In genomic region chr4:46905152-46905551, GRCm38 (mm10) we compare ENCODE assay signal across 19 mouse cellular contexts.
DNase-seq lines count a peak whose midpoint lies in the region; ATAC-seq and TF ChIP-seq lines count a peak whose summit lies in the region.
"Had no signal": no experiment of that assay in that cellular context is flagged by ENCODE, and none has a peak within 500 bp of the region (broad histone marks: within the 10 kb centered on the region; RNA-seq: fewer than 3 reads in every experiment).

No protein-coding gene starts in this region.

- no peak overlapping the region for H3K9ac ChIP-seq in intestine, embryonic 15.5 days
- H3K9ac ChIP-seq in intestine, postnatal 0 days (ENCODE audit: low read depth, low read length): no peak overlapping the region
- H3K9ac ChIP-seq in neural tube, embryonic 13.5 days: no peak overlapping the region
- no peak overlapping the region for H3K9ac ChIP-seq in neural tube, embryonic 15.5 days (replicated peaks)
- H3K9ac ChIP-seq: hindbrain, embryonic 13.5 days; limb, embryonic 15.5 days; lung, embryonic 15.5 days; midbrain, embryonic 13.5 days had no signal

- H3K4me1 ChIP-seq in intestine, embryonic 15.5 days (replicated peaks): no peaks in the 10 kb centered on the region; the same call in 1 of the 2 replicates
- no peaks in the 10 kb centered on the region for H3K4me1 ChIP-seq in intestine, postnatal 0 days (replicated peaks; ENCODE audit: control insufficient read depth, insufficient read depth, low read length)
- peaks cover 23% of the 10 kb centered on the region for H3K4me1 ChIP-seq in neural tube, embryonic 13.5 days (replicated peaks)
- peaks cover 30% of the 10 kb centered on the region for H3K4me1 ChIP-seq in neural tube, embryonic 15.5 days
- H3K4me1 ChIP-seq: lung, embryonic 15.5 days had no signal

- no peak overlapping the region for H3K4me3 ChIP-seq in intestine, embryonic 15.5 days (replicated peaks)
- no peak overlapping the region for H3K4me3 ChIP-seq in intestine, postnatal 0 days (ENCODE audit: low read depth, low read length)
- H3K4me3 ChIP-seq in neural tube, embryonic 13.5 days: no peak overlapping the region
- H3K4me3 ChIP-seq in layer of hippocampus, adult 2 months: no peak overlapping the region
- no peak overlapping the region for H3K4me3 ChIP-seq in neural tube, embryonic 15.5 days (replicated peaks)
- H3K4me3 ChIP-seq: hindbrain, embryonic 13.5 days; limb, embryonic 15.5 days; lung, embryonic 15.5 days; midbrain, embryonic 13.5 days had no signal

- 57% methylated on average over 3 of the region's 3 CpGs for WGBS in intestine, embryonic 15.5 days
- WGBS in intestine, postnatal 0 days: 45% methylated on average over 3 of the region's 3 CpGs
- WGBS in neural tube, embryonic 13.5 days: 69% methylated on average over 3 of the region's 3 CpGs
- WGBS in neural tube, embryonic 15.5 days: 62% methylated on average over 3 of the region's 3 CpGs

- H3K9me3 ChIP-seq in intestine, embryonic 15.5 days: no peaks in the 10 kb centered on the region
- no peaks in the 10 kb centered on the region for H3K9me3 ChIP-seq in intestine, postnatal 0 days (ENCODE audit: control insufficient read depth)
- peaks cover 10% of the 10 kb centered on the region; the same call in 1 of the 2 replicates for H3K9me3 ChIP-seq in neural tube, embryonic 13.5 days
- H3K9me3 ChIP-seq in neural tube, embryonic 15.5 days (replicated peaks): 0 out of 2 replicates have a peak, but pooled peaks cover 2% of the 10 kb centered on the region
- H3K9me3 ChIP-seq: limb, embryonic 15.5 days; lung, embryonic 15.5 days had no signal

- no peak overlapping the region for H3K27ac ChIP-seq in intestine, embryonic 15.5 days
- no peak overlapping the region for H3K27ac ChIP-seq in intestine, postnatal 0 days (ENCODE audit: low read depth, low read length)
- no peak overlapping the region for H3K27ac ChIP-seq in neural tube, embryonic 13.5 days (replicated peaks)
- H3K27ac ChIP-seq in layer of hippocampus, adult 2 months: peak overlapping the region; percentile 82
- H3K27ac ChIP-seq in neural tube, embryonic 15.5 days (replicated peaks): peak overlapping the region; percentile 54
- H3K27ac ChIP-seq: hindbrain, embryonic 13.5 days; kidney, postnatal 0 days; limb, embryonic 15.5 days; lung, embryonic 15.5 days; midbrain, embryonic 13.5 days; stomach, postnatal 0 days had no signal

- H3K27me3 ChIP-seq in intestine, embryonic 15.5 days (replicated peaks): no peaks in the 10 kb centered on the region
- H3K27me3 ChIP-seq in intestine, postnatal 0 days (replicated peaks; ENCODE audit: control insufficient read depth, insufficient read depth, low read length): no peaks in the 10 kb centered on the region
- H3K27me3 ChIP-seq in neural tube, embryonic 13.5 days: no peaks in the 10 kb centered on the region
- no peaks in the 10 kb centered on the region for H3K27me3 ChIP-seq in neural tube, embryonic 15.5 days (replicated peaks)
- H3K27me3 ChIP-seq: hindbrain, embryonic 13.5 days; limb, embryonic 15.5 days; lung, embryonic 15.5 days; midbrain, embryonic 13.5 days had no signal

- no peak for DNase-seq in neural tube, embryonic 10.5 days (ENCODE audit: extremely low spot score, low spot score)
- DNase-seq in layer of hippocampus, adult 2 months (ENCODE audit: low spot score in 2 of 2): peak; percentile 79 to 86
- DNase-seq in spleen, postnatal 36 days (ENCODE audit: low spot score in 2 of 2): no peak
- DNase-seq: adrenal gland, postnatal 36 days; cerebellum, adult 9-10 months; gastrocnemius, postnatal 10 days; kidney, adult 11 months; right cerebral cortex, postnatal 25 days had no signal

- H3K36me3 ChIP-seq in intestine, embryonic 15.5 days: no peaks in the 10 kb centered on the region
- H3K36me3 ChIP-seq in intestine, postnatal 0 days (ENCODE audit: control insufficient read depth, insufficient read depth): no peaks in the 10 kb centered on the region
- no peaks in the 10 kb centered on the region for H3K36me3 ChIP-seq in neural tube, embryonic 13.5 days
- no peaks in the 10 kb centered on the region for H3K36me3 ChIP-seq in neural tube, embryonic 15.5 days
- H3K36me3 ChIP-seq: hindbrain, embryonic 13.5 days; limb, embryonic 15.5 days; lung, embryonic 15.5 days; midbrain, embryonic 13.5 days had no signal

- no peak for TF ChIP-seq CTCF in intestine, postnatal 0 days (IDR thresholded peaks at IDR 0.05; ENCODE audit: low read depth)
- TF ChIP-seq CTCF in layer of hippocampus, adult 2 months (conservative IDR thresholded peaks at IDR 0.05): peak; percentile 51

- no peak overlapping the region for H3K4me2 ChIP-seq in intestine, embryonic 15.5 days (replicated peaks)
- no peak overlapping the region for H3K4me2 ChIP-seq in intestine, postnatal 0 days (replicated peaks; ENCODE audit: low read depth)
- no peak overlapping the region for H3K4me2 ChIP-seq in neural tube, embryonic 13.5 days
- H3K4me2 ChIP-seq in neural tube, embryonic 15.5 days: no peak overlapping the region
- H3K4me2 ChIP-seq: hindbrain, embryonic 13.5 days; limb, embryonic 15.5 days; lung, embryonic 15.5 days; midbrain, embryonic 13.5 days had no signal

- ATAC-seq in intestine, embryonic 15.5 days: peak; percentile 40; the same call in 1 of the 2 replicates
- no peak for ATAC-seq in intestine, postnatal 0 days
- ATAC-seq in neural tube, embryonic 13.5 days (ENCODE audit: low read depth): peak; percentile 8; the same call in 1 of the 2 replicates
- no peak for ATAC-seq in neural tube, embryonic 15.5 days (ENCODE audit: low FRiP score)
- no peak for ATAC-seq in activated CD4-positive, CD25-positive, alpha-beta regulatory T cell, adult 4 months
- ATAC-seq: midbrain, embryonic 13.5 days had no signal

Comparison
In these comparisons a context has a peak if more than half of its experiments do, and no peak if none do; other contexts are left out.
1. ATAC-seq: peak in intestine, embryonic 15.5 days (single experiment) and neural tube, embryonic 13.5 days (single experiment); none in intestine, postnatal 0 days (single experiment), neural tube, embryonic 15.5 days (single experiment) and activated CD4-positive, CD25-positive, alpha-beta regulatory T cell, adult 4 months (single experiment).
2. H3K27ac ChIP-seq: peak in layer of hippocampus, adult 2 months (single experiment) and neural tube, embryonic 15.5 days (single experiment); none in intestine, embryonic 15.5 days (single experiment), intestine, postnatal 0 days (single experiment) and neural tube, embryonic 13.5 days (single experiment).
3. DNase-seq: peak in layer of hippocampus, adult 2 months (2 of 2); none in neural tube, embryonic 10.5 days (single experiment) and spleen, postnatal 36 days (0 of 2).